Mouse (Mus musculus): Measurements from ENCODE around the gene Gm10277. TPM values are rescaled to one million over a fixed set of nuclear protein-coding genes. Genes with fewer than 3 reads are reported as not detected.

Gene Gm10277
- polyA plus RNA-seq, 1 experiment from 2014 or later: 2.4 TPM

GRCm38 (mm10) chr11:77737289-77737688 is 50.3 kb downstream of the Gm10277 start:
- 2% methylated on average over 6 of the region's 6 CpGs for WGBS
- Histone ChIP-seq H3K9me3 (no peaks in the 10 kb centered on the region), H3K4me3 (no peak overlapping the region), H3K27ac (replicated peaks) (no peak overlapping the region), H3K4me2 (replicated peaks) (no peak overlapping the region), H3K9ac (replicated peaks) (no peak overlapping the region), H3K27me3 (no peaks in the 10 kb centered on the region), H3K36me3 (no peaks in the 10 kb centered on the region), H3K4me1 (no peaks in the 10 kb centered on the region)
- ATAC-seq (replicated peaks): no peak

Other genes with a start within 250 kb of the Gm10277 start
- 27.0 and 28.9 TPM in 2 replicates for gene Taok1, start 179.9 kb downstream of the Gm10277 start, polyA plus RNA-seq (2015; fragmentation: Nextera tagmentation; extraction: Ambion mirVana)
- 3.8 and 3.9 TPM in 2 replicates for gene Nufip2, start 101.6 kb downstream of the Gm10277 start, polyA plus RNA-seq (2015; fragmentation: Nextera tagmentation; extraction: Ambion mirVana)
- gene Cryba1, start 62.5 kb downstream of the Gm10277 start, polyA plus RNA-seq (2015; fragmentation: Nextera tagmentation; extraction: Ambion mirVana): 0.18 and 0.38 TPM in 2 replicates
- 45.5 and 52.5 TPM in 2 replicates for gene Myo18a, start 24.5 kb downstream of the Gm10277 start, polyA plus RNA-seq (2015; fragmentation: Nextera tagmentation; extraction: Ambion mirVana)
- gene Pipox, start 106.3 kb upstream of the Gm10277 start, polyA plus RNA-seq (2015; fragmentation: Nextera tagmentation; extraction: Ambion mirVana): 10.2 and 11.2 TPM in 2 replicates
- 243 and 249 TPM in 2 replicates for gene Sez6, start 143.1 kb upstream of the Gm10277 start, polyA plus RNA-seq (2015; fragmentation: Nextera tagmentation; extraction: Ambion mirVana)
- gene Phf12, start 195.0 kb upstream of the Gm10277 start, polyA plus RNA-seq (2015; fragmentation: Nextera tagmentation; extraction: Ambion mirVana): 22.5 and 26.0 TPM in 2 replicates
- gene Dhrs13, start 244.5 kb upstream of the Gm10277 start, polyA plus RNA-seq (2015; fragmentation: Nextera tagmentation; extraction: Ambion mirVana): 32.8 and 33.4 TPM in 2 replicates